In the genomic region with DNA sequence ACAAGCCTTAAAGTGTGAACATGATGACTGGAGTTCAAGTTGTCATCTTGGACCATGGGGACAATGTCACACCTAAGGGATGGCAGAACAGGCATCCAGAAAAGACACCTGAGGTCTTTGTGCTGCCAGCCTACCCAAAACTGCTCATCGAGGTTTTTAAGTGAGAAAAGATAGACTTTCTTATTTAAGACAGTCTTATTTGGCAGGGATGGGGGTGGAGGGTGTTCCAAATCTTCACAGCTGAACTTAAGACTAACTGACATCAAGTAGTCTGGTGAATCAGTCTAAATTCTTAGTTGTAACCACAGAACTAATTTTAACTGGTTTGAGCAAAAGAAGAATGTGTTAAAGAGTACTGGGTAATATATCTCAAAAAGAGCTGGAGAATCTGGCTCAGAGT, we compare ENCODE assay signal across 34 mouse cellular contexts. TPM values are rescaled to one million over a fixed set of nuclear protein-coding genes. Genes with fewer than 3 reads are reported as not detected.
A peak's percentile ranks its signal among the peaks of the same experiment; 100 is the strongest.
DNase-seq lines count a peak whose midpoint lies in the region; ATAC-seq and TF ChIP-seq lines count a peak whose summit lies in the region.
"Had no signal": no experiment of that assay in that cellular context is flagged by ENCODE, and none has a peak within 500 bp of the region (broad histone marks: within the 10 kb centered on the region; RNA-seq: fewer than 3 reads in every experiment).

No protein-coding gene starts in this region.

- no peak overlapping the region for H3K27ac ChIP-seq in forebrain, postnatal 0 days (ENCODE audit: low read depth, low read length)
- no peak overlapping the region for H3K27ac ChIP-seq in forebrain, embryonic 11.5 days (ENCODE audit: low read depth, low read length)
- no peak overlapping the region for H3K27ac ChIP-seq in midbrain, embryonic 14.5 days (replicated peaks; ENCODE audit: low read depth, low read length)
- H3K27ac ChIP-seq: gastrocnemius, adult 2 months; hindbrain, embryonic 13.5 days; kidney, postnatal 0 days; limb, embryonic 12.5 days; liver, embryonic 15.5 days; midbrain, embryonic 15.5 days; neural tube, embryonic 15.5 days; stomach, postnatal 0 days had no signal

- peak; percentile 18; the same call in 1 of the 2 replicates for ATAC-seq in forebrain, postnatal 0 days
- no peak for ATAC-seq in forebrain, embryonic 11.5 days (replicated peaks; ENCODE audit: low FRiP score)
- ATAC-seq in midbrain, embryonic 14.5 days (ENCODE audit: low FRiP score, low TSS enrichment) = no peak
- ATAC-seq: forebrain, embryonic 14.5 days; intestine, embryonic 16.5 days; midbrain, embryonic 15.5 days had no signal

- no peaks in the 10 kb centered on the region for H3K4me1 ChIP-seq in forebrain, postnatal 0 days (ENCODE audit: insufficient read depth)
- no peaks in the 10 kb centered on the region for H3K4me1 ChIP-seq in forebrain, embryonic 11.5 days (replicated peaks; ENCODE audit: control insufficient read depth, insufficient read depth, low read length)
- no peaks in the 10 kb centered on the region for H3K4me1 ChIP-seq in midbrain, embryonic 14.5 days (ENCODE audit: control insufficient read depth, insufficient read depth, low read length)
- H3K4me1 ChIP-seq: limb, embryonic 12.5 days; liver, embryonic 15.5 days; midbrain, embryonic 15.5 days; neural tube, embryonic 15.5 days had no signal

- H3K4me3 ChIP-seq in forebrain, postnatal 0 days (ENCODE audit: low read depth, low read length) = no peak overlapping the region
- H3K4me3 ChIP-seq in forebrain, embryonic 11.5 days (ENCODE audit: low read depth, low read length) = no peak overlapping the region
- H3K4me3 ChIP-seq in midbrain, embryonic 14.5 days (replicated peaks; ENCODE audit: low read depth, low read length) = no peak overlapping the region
- H3K4me3 ChIP-seq: gastrocnemius, adult 2 months; hindbrain, embryonic 13.5 days; limb, embryonic 12.5 days; liver, embryonic 15.5 days; midbrain, embryonic 15.5 days; neural tube, embryonic 15.5 days had no signal

- no peak for TF ChIP-seq CTCF in forebrain, postnatal 0 days (IDR thresholded peaks at IDR 0.05; ENCODE audit: low read depth)

- 60% methylated on average over 1 of the region's 1 CpGs for WGBS in forebrain, postnatal 0 days
- WGBS in forebrain, embryonic 11.5 days = 84% methylated on average over 1 of the region's 1 CpGs
- 68% methylated on average over 1 of the region's 1 CpGs for WGBS in midbrain, embryonic 14.5 days

- H3K36me3 ChIP-seq in forebrain, postnatal 0 days (ENCODE audit: insufficient read depth) = no peaks in the 10 kb centered on the region
- no peaks in the 10 kb centered on the region for H3K36me3 ChIP-seq in forebrain, embryonic 11.5 days (ENCODE audit: control insufficient read depth, insufficient read depth, low read length)
- no peaks in the 10 kb centered on the region for H3K36me3 ChIP-seq in midbrain, embryonic 14.5 days (ENCODE audit: control insufficient read depth, insufficient read depth, low read length)
- H3K36me3 ChIP-seq: hindbrain, embryonic 13.5 days; limb, embryonic 12.5 days; liver, embryonic 15.5 days; midbrain, embryonic 15.5 days; neural tube, embryonic 15.5 days had no signal

- no peak overlapping the region for H3K9ac ChIP-seq in forebrain, postnatal 0 days
- no peak overlapping the region for H3K9ac ChIP-seq in forebrain, embryonic 11.5 days (ENCODE audit: low read length)
- no peak overlapping the region for H3K9ac ChIP-seq in midbrain, embryonic 14.5 days (replicated peaks; ENCODE audit: low read length)
- H3K9ac ChIP-seq: hindbrain, embryonic 13.5 days; limb, embryonic 12.5 days; liver, embryonic 15.5 days; lung, embryonic 14.5 days; midbrain, embryonic 15.5 days; neural tube, embryonic 15.5 days had no signal

- H3K27me3 ChIP-seq in forebrain, postnatal 0 days (ENCODE audit: insufficient read depth, low read length) = no peaks in the 10 kb centered on the region
- no peaks in the 10 kb centered on the region for H3K27me3 ChIP-seq in forebrain, embryonic 11.5 days (ENCODE audit: control insufficient read depth, insufficient read depth, low read length)
- no peaks in the 10 kb centered on the region for H3K27me3 ChIP-seq in midbrain, embryonic 14.5 days (ENCODE audit: control insufficient read depth, insufficient read depth, low read length)
- H3K27me3 ChIP-seq: hindbrain, embryonic 13.5 days; limb, embryonic 12.5 days; midbrain, embryonic 15.5 days; neural tube, embryonic 15.5 days had no signal

- H3K4me2 ChIP-seq in forebrain, postnatal 0 days (ENCODE audit: low read depth) = no peak overlapping the region
- H3K4me2 ChIP-seq in forebrain, embryonic 11.5 days (ENCODE audit: low read depth, low read length, severe bottlenecking) = no peak overlapping the region
- H3K4me2 ChIP-seq in midbrain, embryonic 14.5 days (ENCODE audit: low read length) = no peak overlapping the region
- H3K4me2 ChIP-seq: heart, embryonic 11.5 days; hindbrain, embryonic 13.5 days; limb, embryonic 12.5 days; liver, embryonic 15.5 days; lung, embryonic 14.5 days; midbrain, embryonic 15.5 days; neural tube, embryonic 15.5 days had no signal

- peak; percentile 24 for DNase-seq in forebrain, postnatal 0 days
- no peak for DNase-seq in forebrain, embryonic 11.5 days (ENCODE audit: low spot score)
- DNase-seq in left cerebral cortex, adult 11 months (ENCODE audit: low spot score) = peak; percentile 37
- no peak for DNase-seq in left cerebral cortex, adult 18-20 months (ENCODE audit: low spot score in 2 of 2)
- DNase-seq in right cerebral cortex, postnatal 10 days (ENCODE audit: low spot score in 2 of 2) = peak; percentile 39 to 57
- DNase-seq in right cerebral cortex, postnatal 4 days = no peak
- no peak for DNase-seq in midbrain, embryonic 14.5 days
- DNase-seq: adrenal gland, adult 8-10 months; cerebellum, adult 8-10 months; cerebellum, postnatal 25 days; gastrocnemius, adult 2 months; gastrocnemius, postnatal 36 days; heart, adult 18-20 months; heart, postnatal 4 days; kidney, postnatal 4 days; lung, embryonic 14.5 days; lung, postnatal 14 days had no signal

- no peaks in the 10 kb centered on the region for H3K9me3 ChIP-seq in forebrain, postnatal 0 days (ENCODE audit: low read length)
- no peaks in the 10 kb centered on the region for H3K9me3 ChIP-seq in forebrain, embryonic 11.5 days (ENCODE audit: control insufficient read depth, low read length)
- H3K9me3 ChIP-seq in midbrain, embryonic 14.5 days (ENCODE audit: control insufficient read depth, low read length) = no peaks in the 10 kb centered on the region
- H3K9me3 ChIP-seq: hindbrain, embryonic 13.5 days; liver, embryonic 15.5 days; midbrain, embryonic 15.5 days; neural tube, embryonic 15.5 days had no signal

RNA-seq across cellular contexts. Expression of a gene that starts 22.7 kb away (rescaled TPM):
- total RNA-seq in forebrain, postnatal 0 days (2014; rRNA removed) = 56.2 and 63.9 TPM in 2 replicates
- polyA plus RNA-seq in forebrain, postnatal 0 days (2015; fragmentation: Nextera tagmentation; extraction: Ambion mirVana) = 6.1 and 7.4 TPM in 2 replicates
- 7.8 and 8.3 TPM in 2 replicates for polyA plus RNA-seq in forebrain, embryonic 11.5 days (2014; fragmentation: Nextera tagmentation; extraction: Ambion mirVana)
- total RNA-seq in left cerebral cortex, adult 18-20 months (2021) = 100 to 1,000 TPM; 150 to 165 TPM
- 10.3 and 10.6 TPM in 2 replicates for polyA plus RNA-seq in midbrain, embryonic 14.5 days (2014; fragmentation: Nextera tagmentation; extraction: Ambion mirVana)

RNA-seq across cellular contexts. Expression of a gene that starts 51.1 kb away (rescaled TPM):
- not detected in 2 replicates for total RNA-seq in forebrain, postnatal 0 days (2014; rRNA removed)
- polyA plus RNA-seq in forebrain, postnatal 0 days (2015; fragmentation: Nextera tagmentation; extraction: Ambion mirVana) = 0.98 TPM in 1 of 2 replicates, not detected in the other
- not detected in 2 replicates for polyA plus RNA-seq in forebrain, embryonic 11.5 days (2014; fragmentation: Nextera tagmentation; extraction: Ambion mirVana)
- 1 to 10 TPM in 1 of 2 experiments, under 1 TPM in 1; 0.60 to 1.9 TPM for total RNA-seq in left cerebral cortex, adult 18-20 months (2021)
- polyA plus RNA-seq in midbrain, embryonic 14.5 days (2014; fragmentation: Nextera tagmentation; extraction: Ambion mirVana) = not detected in 2 replicates
- total RNA-seq: adrenal gland, adult 8-10 months; adrenal gland, postnatal 4 days; CH12.LX; ES-E14; gastrocnemius, adult 2 months; gastrocnemius, postnatal 36 days; heart, adult 18-20 months; heart, postnatal 4 days; liver, adult 2 months had no signal
- polyA plus RNA-seq: C2C12; embryonic facial prominence, embryonic 11.5 days; forebrain, embryonic 14.5 days; heart, embryonic 11.5 days; hindbrain, embryonic 13.5 days; intestine, embryonic 16.5 days; limb, embryonic 12.5 days; liver, adult 2 months; liver, embryonic 15.5 days; lung, embryonic 14.5 days; midbrain, embryonic 15.5 days; neural tube, embryonic 15.5 days; spleen, adult 2 months had no signal

Comparison
In these comparisons a context has a peak if more than half of its experiments do, and no peak if none do; other contexts are left out.
1. DNase-seq: peak in forebrain, postnatal 0 days (single experiment), left cerebral cortex, adult 11 months (single experiment) and right cerebral cortex, postnatal 10 days (2 of 2); none in forebrain, embryonic 11.5 days (single experiment), left cerebral cortex, adult 18-20 months (0 of 2), right cerebral cortex, postnatal 4 days (single experiment) and midbrain, embryonic 14.5 days (single experiment).